Mouse (Mus musculus) layer of hippocampus, adult 6 months (tissue): ENCODE data around the gene Gm9495. TPM values are rescaled to one million over a fixed set of nuclear protein-coding genes. Genes with fewer than 3 reads are reported as not detected.

ENCODE experiments used
- long read RNA-seq, 2 experiments: library from polyadenylated mRNA; unstranded; transcript quantifications; one replicate each; pipeline ENCODE4 v2.0.0; 2019 to 2020
- polyA plus RNA-seq: library from polyadenylated mRNA; unstranded; fragments of <200 nt; fragmentation: Nextera tagmentation; gene quantifications from 2 replicates; pipeline ENCODE4 v1.2.3, GENCODE M21; 2021

The Gm9495 gene
- polyA plus RNA-seq = not detected in 2 replicates
- long read RNA-seq, experiment 1 = 0 reads
- long read RNA-seq, experiment 2 = 0 reads

DNA sequence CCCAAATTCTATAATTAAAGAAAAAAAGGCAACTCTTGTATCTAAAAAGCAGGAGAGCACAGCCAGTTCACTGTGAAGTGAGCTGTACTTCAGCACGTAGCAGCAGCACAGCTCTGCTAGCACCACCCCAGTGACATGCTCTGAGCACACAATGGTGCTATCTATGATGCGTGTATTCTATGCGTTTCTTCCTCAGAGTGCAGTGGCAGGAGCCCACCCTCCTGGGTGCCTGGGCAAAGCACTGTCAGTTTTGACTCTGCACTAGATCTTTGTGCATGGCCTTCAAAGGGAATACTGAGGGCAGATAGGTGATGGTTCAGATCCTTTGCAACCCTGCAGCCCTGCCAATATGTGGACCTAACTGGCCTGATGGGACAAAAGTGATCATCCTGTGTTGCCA is at the start of gene Gm9495:
Gm9495 (minus strand) TSS at position 101 of the 400 bp plus-strand sequence.

Other genes starting within 250 kb of the Gm9495 start
- 6.2 and 8.4 TPM in 2 replicates for gene Zfp930, start 244.5 kb downstream of the Gm9495 start, polyA plus RNA-seq
- 1.9 and 2.6 TPM in 2 replicates for gene D130040H23Rik, start 182.5 kb downstream of the Gm9495 start, polyA plus RNA-seq
- not detected in 2 replicates for gene Gm7697, start 69.4 kb upstream of the Gm9495 start, polyA plus RNA-seq
- gene Zfp868, start 172.0 kb upstream of the Gm9495 start, polyA plus RNA-seq = 12.9 and 14.6 TPM in 2 replicates
- 1.5 and 1.6 TPM in 2 replicates for gene Zfp964, start 200.9 kb upstream of the Gm9495 start, polyA plus RNA-seq